Mouse (Mus musculus): ENCODE measurements around the gene Tmem186. TPM values are rescaled to one million over a fixed set of nuclear protein-coding genes. Genes with fewer than 3 reads are reported as not detected.

Gene Tmem186
- polyA plus RNA-seq, 1 experiment from 2014 or later = 23.9 TPM

GRCm38 (mm10) chr16:8665367-8665766, 27.9 kb upstream of the Tmem186 start:
- Histone ChIP-seq H3K27ac (no peak overlapping the region), H3K9ac (no peak overlapping the region), H3K4me3 (no peak overlapping the region), H3K36me3 (peaks cover 36% of the 10 kb centered on the region), H3K9me3 (no peaks in the 10 kb centered on the region), H3K4me1 (peaks cover 26% of the 10 kb centered on the region), H3K27me3 (no peaks in the 10 kb centered on the region), H3K4me2 (replicated peaks) (no peak overlapping the region)
- WGBS = 82% methylated on average over 5 of the region's 5 CpGs
- ATAC-seq (ENCODE audit: insufficient number of reproducible peaks, insufficient read depth, low FRiP score, low TSS enrichment) = no peak

- peaks cover 13% of the 10 kb centered on the region for H3K4me1 ChIP-seq
- ATAC-seq (ENCODE audit: insufficient number of reproducible peaks, insufficient read depth, low FRiP score, low TSS enrichment) = no peak
- H3K9me3 ChIP-seq = no peaks in the 10 kb centered on the region
- peaks cover 49% of the 10 kb centered on the region for H3K36me3 ChIP-seq
- no peak overlapping the region for H3K4me2 ChIP-seq (replicated peaks)
- no peak overlapping the region for H3K27ac ChIP-seq
- H3K9ac ChIP-seq = no peak overlapping the region
- no peak overlapping the region for H3K4me3 ChIP-seq
- 88% methylated on average over 24 of the region's 24 CpGs for WGBS
- no peaks in the 10 kb centered on the region for H3K27me3 ChIP-seq
These were observed 26.4 kb upstream of the Tmem186 start for GRCm38 (mm10) chr16:8663606-8664539.

- H3K4me3 ChIP-seq = no peak overlapping the region
- H3K9me3 ChIP-seq = no peaks in the 10 kb centered on the region
- peaks cover 58% of the 10 kb centered on the region for H3K36me3 ChIP-seq
- no peak overlapping the region for H3K4me2 ChIP-seq (replicated peaks)
- no peak overlapping the region for H3K27ac ChIP-seq
- H3K9ac ChIP-seq = no peak overlapping the region
- 95% methylated on average over 2 of the region's 2 CpGs for WGBS
- no peaks in the 10 kb centered on the region for H3K27me3 ChIP-seq
- H3K4me1 ChIP-seq = peaks cover 5% of the 10 kb centered on the region
- no peak for ATAC-seq (ENCODE audit: insufficient number of reproducible peaks, insufficient read depth, low FRiP score, low TSS enrichment)
These were observed 25.5 kb upstream of the Tmem186 start for GRCm38 (mm10) chr16:8663022-8663421.

- Histone ChIP-seq H3K36me3 (peaks cover 77% of the 10 kb centered on the region), H3K4me2 (replicated peaks) (no peak overlapping the region)
These were observed 21.3 kb upstream of the Tmem186 start for GRCm38 (mm10) chr16:8658764-8659163.

GRCm38 (mm10) chr16:8658349-8658748, 20.8 kb upstream of the Tmem186 start:
- Histone ChIP-seq H3K9ac (no peak overlapping the region), H3K27me3 (no peaks in the 10 kb centered on the region), H3K4me2 (replicated peaks) (no peak overlapping the region), H3K4me1 (no peaks in the 10 kb centered on the region), H3K36me3 (peaks cover 77% of the 10 kb centered on the region), H3K27ac (no peak overlapping the region), H3K4me3 (no peak overlapping the region), H3K9me3 (no peaks in the 10 kb centered on the region)
- ATAC-seq (ENCODE audit: insufficient number of reproducible peaks, insufficient read depth, low FRiP score, low TSS enrichment) = 0 out of 2 replicates have a peak, but pooled peaks have one; percentile 36
- 75% methylated on average over 4 of the region's 4 CpGs for WGBS

More at GRCm38 (mm10) chr16:8658764-8659163, 21.3 kb upstream of the Tmem186 start:
- Histone ChIP-seq H3K4me1 (no peaks in the 10 kb centered on the region), H3K27ac (no peak overlapping the region), H3K4me3 (no peak overlapping the region), H3K9me3 (no peaks in the 10 kb centered on the region), H3K27me3 (no peaks in the 10 kb centered on the region), H3K9ac (no peak overlapping the region)
- no peak for ATAC-seq (ENCODE audit: insufficient number of reproducible peaks, insufficient read depth, low FRiP score, low TSS enrichment)
- 92% methylated on average over 4 of the region's 4 CpGs for WGBS

GRCm38 (mm10) chr16:8656256-8656655, 18.7 kb upstream of the Tmem186 start:
- no peak overlapping the region for H3K4me3 ChIP-seq
- no peaks in the 10 kb centered on the region for H3K9me3 ChIP-seq
- ATAC-seq (ENCODE audit: insufficient number of reproducible peaks, insufficient read depth, low FRiP score, low TSS enrichment) = no peak
- H3K27ac ChIP-seq = no peak overlapping the region
- H3K4me1 ChIP-seq = no peaks in the 10 kb centered on the region
- no peaks in the 10 kb centered on the region for H3K27me3 ChIP-seq
- 86% methylated on average over 2 of the region's 2 CpGs for WGBS
- H3K36me3 ChIP-seq = peaks cover 75% of the 10 kb centered on the region
- no peak overlapping the region for H3K4me2 ChIP-seq (replicated peaks)
- H3K9ac ChIP-seq = no peak overlapping the region

- Histone ChIP-seq H3K36me3 (peaks cover 78% of the 10 kb centered on the region), H3K4me2 (replicated peaks) (no peak overlapping the region), H3K9me3 (no peaks in the 10 kb centered on the region), H3K27ac (no peak overlapping the region), H3K27me3 (no peaks in the 10 kb centered on the region), H3K9ac (no peak overlapping the region), H3K4me1 (no peaks in the 10 kb centered on the region), H3K4me3 (no peak overlapping the region)
- 78% methylated on average over 9 of the region's 9 CpGs for WGBS
- ATAC-seq (ENCODE audit: insufficient number of reproducible peaks, insufficient read depth, low FRiP score, low TSS enrichment) = no peak
These were observed 18.1 kb upstream of the Tmem186 start for GRCm38 (mm10) chr16:8655599-8655998.

- Histone ChIP-seq H3K9me3 (no peaks in the 10 kb centered on the region), H3K9ac (no peak overlapping the region), H3K27me3 (no peaks in the 10 kb centered on the region), H3K27ac (no peak overlapping the region), H3K4me3 (no peak overlapping the region), H3K4me1 (no peaks in the 10 kb centered on the region), H3K4me2 (replicated peaks) (no peak overlapping the region), H3K36me3 (peaks cover 76% of the 10 kb centered on the region)
- WGBS = 86% methylated on average over 6 of the region's 6 CpGs
- ATAC-seq (ENCODE audit: insufficient number of reproducible peaks, insufficient read depth, low FRiP score, low TSS enrichment) = no peak
These were observed 17.6 kb upstream of the Tmem186 start for GRCm38 (mm10) chr16:8655108-8655507.

- no peak overlapping the region for H3K4me2 ChIP-seq (replicated peaks)
These were observed 12.5 kb upstream of the Tmem186 start for GRCm38 (mm10) chr16:8650007-8650406.

GRCm38 (mm10) chr16:8645546-8645945, 8.0 kb upstream of the Tmem186 start:
- H3K4me2 ChIP-seq (replicated peaks) = no peak overlapping the region
- no peak overlapping the region for H3K27ac ChIP-seq
- H3K9me3 ChIP-seq = no peaks in the 10 kb centered on the region
- H3K4me3 ChIP-seq = no peak overlapping the region
- 76% methylated on average over 6 of the region's 6 CpGs for WGBS
- no peaks in the 10 kb centered on the region for H3K27me3 ChIP-seq
- H3K36me3 ChIP-seq = peaks cover 76% of the 10 kb centered on the region
- ATAC-seq (ENCODE audit: insufficient number of reproducible peaks, insufficient read depth, low FRiP score, low TSS enrichment) = no peak
- H3K9ac ChIP-seq = no peak overlapping the region
- H3K4me1 ChIP-seq = no peaks in the 10 kb centered on the region

More at GRCm38 (mm10) chr16:8650007-8650406, 12.5 kb upstream of the Tmem186 start:
- Histone ChIP-seq H3K4me3 (no peak overlapping the region), H3K27ac (no peak overlapping the region), H3K27me3 (no peaks in the 10 kb centered on the region), H3K9me3 (no peaks in the 10 kb centered on the region), H3K4me1 (no peaks in the 10 kb centered on the region), H3K36me3 (peaks cover 89% of the 10 kb centered on the region), H3K9ac (no peak overlapping the region)
- WGBS = 87% methylated on average over 3 of the region's 3 CpGs
- no peak for ATAC-seq (ENCODE audit: insufficient number of reproducible peaks, insufficient read depth, low FRiP score, low TSS enrichment)

- no peak overlapping the region for H3K27ac ChIP-seq
- no peak overlapping the region for H3K4me2 ChIP-seq (replicated peaks)
- H3K4me1 ChIP-seq = no peaks in the 10 kb centered on the region
- H3K27me3 ChIP-seq = no peaks in the 10 kb centered on the region
- H3K36me3 ChIP-seq = peaks cover 60% of the 10 kb centered on the region
- no peak overlapping the region for H3K4me3 ChIP-seq
- no peak overlapping the region for H3K9ac ChIP-seq
- no peaks in the 10 kb centered on the region for H3K9me3 ChIP-seq
- WGBS = 70% methylated on average over 2 of the region's 2 CpGs
- peak; percentile 41; the same call in 1 of the 2 replicates for ATAC-seq (ENCODE audit: insufficient number of reproducible peaks, insufficient read depth, low FRiP score, low TSS enrichment)
These were observed 6.3 kb upstream of the Tmem186 start for GRCm38 (mm10) chr16:8643855-8644254.

GRCm38 (mm10) chr16:8639466-8640191, 2.1 kb upstream of the Tmem186 start:
- no peak for ATAC-seq (ENCODE audit: insufficient number of reproducible peaks, insufficient read depth, low FRiP score, low TSS enrichment)
- Histone ChIP-seq H3K4me2 (replicated peaks) (no peak overlapping the region), H3K9me3 (no peaks in the 10 kb centered on the region), H3K4me1 (peaks cover 15% of the 10 kb centered on the region), H3K9ac (no peak overlapping the region), H3K36me3 (peaks cover 33% of the 10 kb centered on the region), H3K27ac (no peak overlapping the region), H3K4me3 (no peak overlapping the region), H3K27me3 (no peaks in the 10 kb centered on the region)
- 92% methylated on average over 11 of the region's 11 CpGs for WGBS

Measured in embryonic facial prominence, embryonic 12.5 days (tissue).